Mouse (Mus musculus): Measurements from ENCODE around the gene Prune2. TPM values are rescaled to one million over a fixed set of nuclear protein-coding genes. Genes with fewer than 3 reads are reported as not detected.
"Not testable (repeated sequence)": the region's sequence is repeated elsewhere in the genome, so short reads cannot be mapped to it uniquely, and the experiment has no call there.

The Prune2 gene
- polyA plus RNA-seq, 1 experiment from 2014 or later = 0.73 TPM

DNA sequence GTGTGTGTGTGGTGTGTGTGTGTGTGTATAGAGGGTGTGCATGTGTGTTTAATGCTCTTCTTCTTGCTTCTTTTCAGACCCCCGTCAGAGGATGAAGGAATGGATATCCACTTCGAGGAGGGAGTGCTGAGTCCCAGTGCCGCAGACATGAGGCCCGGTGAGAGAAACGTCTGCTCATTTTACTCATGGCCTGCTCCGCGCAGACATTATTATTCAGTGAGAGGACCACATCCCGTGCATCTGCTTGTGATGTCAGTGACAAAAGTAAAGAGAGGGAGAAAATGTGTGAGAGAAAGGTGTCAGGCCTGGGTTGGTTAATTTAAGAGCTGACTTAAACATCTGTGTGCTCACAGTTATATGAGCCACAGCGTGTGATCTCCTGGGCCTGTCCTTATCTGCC is 212.3 kb downstream of the Prune2 start:
- 69% methylated on average over 9 of the region's 9 CpGs for WGBS
- no peaks in the 10 kb centered on the region for H3K36me3 ChIP-seq (ENCODE audit: insufficient read depth, low read length)
- no peak overlapping the region for H3K9ac ChIP-seq (replicated peaks; ENCODE audit: low read depth)
- no peaks in the 10 kb centered on the region for H3K4me1 ChIP-seq (ENCODE audit: insufficient read depth, low read depth, low read length)
- H3K4me3 ChIP-seq (ENCODE audit: low read depth, low read length) = no peak overlapping the region
- no peak overlapping the region for H3K4me2 ChIP-seq (replicated peaks; ENCODE audit: low read depth, low read length)
- TF ChIP-seq EP300 (IDR thresholded peaks at IDR 0.05) = no peak
- TF ChIP-seq CTCF (IDR thresholded peaks at IDR 0.05) = no peak
- no peak for DNase-seq (ENCODE audit: low spot score)
- H3K27ac ChIP-seq (ENCODE audit: low read length) = no peak overlapping the region
- no peaks in the 10 kb centered on the region for H3K9me3 ChIP-seq (ENCODE audit: low read length)
- H3K27me3 ChIP-seq (replicated peaks; ENCODE audit: insufficient read depth, low read length) = no peaks in the 10 kb centered on the region
- ATAC-seq = no peak

- no peak overlapping the region for H3K4me3 ChIP-seq (ENCODE audit: low read depth, low read length)
- WGBS = 72% methylated on average over 10 of the region's 10 CpGs
- H3K4me2 ChIP-seq (replicated peaks; ENCODE audit: low read depth, low read length) = no peak overlapping the region
- H3K9ac ChIP-seq (replicated peaks; ENCODE audit: low read depth) = no peak overlapping the region
- TF ChIP-seq CTCF (IDR thresholded peaks at IDR 0.05) (no peak), EP300 (IDR thresholded peaks at IDR 0.05) (no peak)
- no peaks in the 10 kb centered on the region for H3K4me1 ChIP-seq (ENCODE audit: insufficient read depth, low read depth, low read length)
- DNase-seq (ENCODE audit: low spot score) (no peak), ATAC-seq (no peak)
- H3K9me3 ChIP-seq (ENCODE audit: low read length) = no peaks in the 10 kb centered on the region
- H3K27me3 ChIP-seq (replicated peaks; ENCODE audit: insufficient read depth, low read length) = no peaks in the 10 kb centered on the region
- H3K36me3 ChIP-seq (ENCODE audit: insufficient read depth, low read length) = no peaks in the 10 kb centered on the region
- no peak overlapping the region for H3K27ac ChIP-seq (ENCODE audit: low read length)
These were observed 213.8 kb downstream of the Prune2 start for GRCm38 (mm10) chr19:17169746-17170145.

DNA sequence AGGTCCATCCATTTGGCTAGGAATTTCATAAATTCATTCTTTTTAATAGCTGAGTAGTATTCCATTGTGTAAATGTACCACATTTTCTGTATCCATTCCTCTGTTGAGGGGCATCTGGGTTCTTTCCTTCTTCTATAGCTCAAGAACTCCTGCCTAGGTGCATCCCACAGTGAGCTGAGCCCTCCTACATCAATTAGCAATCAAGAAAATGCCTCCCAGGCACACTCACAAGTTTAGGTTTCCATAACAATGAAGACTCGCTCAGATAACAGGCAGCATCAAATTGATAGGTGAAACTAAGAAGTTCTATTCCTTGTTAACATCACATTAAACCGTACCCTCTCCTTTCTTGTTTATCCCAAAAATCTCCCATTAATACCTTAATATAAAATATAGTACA is 218.6 kb downstream of the Prune2 start:
- not testable (repeated sequence) for H3K9ac ChIP-seq (replicated peaks; ENCODE audit: low read depth); H3K4me3 ChIP-seq (ENCODE audit: low read depth, low read length); H3K4me1 ChIP-seq (ENCODE audit: insufficient read depth, low read depth, low read length); H3K27me3 ChIP-seq (replicated peaks; ENCODE audit: insufficient read depth, low read length); H3K36me3 ChIP-seq (ENCODE audit: insufficient read depth, low read length); ATAC-seq; H3K27ac ChIP-seq (ENCODE audit: low read length); H3K4me2 ChIP-seq (replicated peaks; ENCODE audit: low read depth, low read length); DNase-seq (ENCODE audit: low spot score); H3K9me3 ChIP-seq (ENCODE audit: low read length)
- whole genome bisulfite sequencing = 87% methylated on average over 2 of the region's 2 CpGs

- DNase-seq (ENCODE audit: low spot score) = no peak
- no peaks in the 10 kb centered on the region for H3K4me1 ChIP-seq (ENCODE audit: insufficient read depth, low read depth, low read length)
- H3K27me3 ChIP-seq (replicated peaks; ENCODE audit: insufficient read depth, low read length) = no peaks in the 10 kb centered on the region
- no peaks in the 10 kb centered on the region for H3K36me3 ChIP-seq (ENCODE audit: insufficient read depth, low read length)
- WGBS = 43% methylated on average over 4 of the region's 4 CpGs
- no peak overlapping the region for H3K4me2 ChIP-seq (replicated peaks; ENCODE audit: low read depth, low read length)
- H3K27ac ChIP-seq (ENCODE audit: low read length) = no peak overlapping the region
- H3K4me3 ChIP-seq (ENCODE audit: low read depth, low read length) = no peak overlapping the region
- H3K9me3 ChIP-seq (ENCODE audit: low read length) = no peaks in the 10 kb centered on the region
- no peak overlapping the region for H3K9ac ChIP-seq (replicated peaks; ENCODE audit: low read depth)
- TF ChIP-seq CTCF (IDR thresholded peaks at IDR 0.05) (no peak), EP300 (IDR thresholded peaks at IDR 0.05) (no peak)
- no peak for ATAC-seq
These were observed 224.6 kb downstream of the Prune2 start for GRCm38 (mm10) chr19:17180506-17180905.

- 73% methylated on average over 5 of the region's 5 CpGs for WGBS
- H3K4me1 ChIP-seq (ENCODE audit: insufficient read depth, low read depth, low read length) = no peaks in the 10 kb centered on the region
- TF ChIP-seq CTCF (IDR thresholded peaks at IDR 0.05) (no peak), EP300 (IDR thresholded peaks at IDR 0.05) (no peak)
These were observed 238.8 kb downstream of the Prune2 start for GRCm38 (mm10) chr19:17194730-17195129.

GRCm38 (mm10) chr19:17199059-17199458 is 243.1 kb downstream of the Prune2 start:
- no peak for ATAC-seq

More at GRCm38 (mm10) chr19:17194730-17195129, 238.8 kb downstream of the Prune2 start:
- no peaks in the 10 kb centered on the region for H3K9me3 ChIP-seq (ENCODE audit: low read length)
- no peak overlapping the region for H3K4me3 ChIP-seq (ENCODE audit: low read depth, low read length)
- DNase-seq (ENCODE audit: low spot score) (no peak), ATAC-seq (no peak)
- H3K27ac ChIP-seq (ENCODE audit: low read length) = no peak overlapping the region
- no peaks in the 10 kb centered on the region for H3K36me3 ChIP-seq (ENCODE audit: insufficient read depth, low read length)
- H3K9ac ChIP-seq (replicated peaks; ENCODE audit: low read depth) = no peak overlapping the region
- no peaks in the 10 kb centered on the region for H3K27me3 ChIP-seq (replicated peaks; ENCODE audit: insufficient read depth, low read length)
- no peak overlapping the region for H3K4me2 ChIP-seq (replicated peaks; ENCODE audit: low read depth, low read length)

DNA sequence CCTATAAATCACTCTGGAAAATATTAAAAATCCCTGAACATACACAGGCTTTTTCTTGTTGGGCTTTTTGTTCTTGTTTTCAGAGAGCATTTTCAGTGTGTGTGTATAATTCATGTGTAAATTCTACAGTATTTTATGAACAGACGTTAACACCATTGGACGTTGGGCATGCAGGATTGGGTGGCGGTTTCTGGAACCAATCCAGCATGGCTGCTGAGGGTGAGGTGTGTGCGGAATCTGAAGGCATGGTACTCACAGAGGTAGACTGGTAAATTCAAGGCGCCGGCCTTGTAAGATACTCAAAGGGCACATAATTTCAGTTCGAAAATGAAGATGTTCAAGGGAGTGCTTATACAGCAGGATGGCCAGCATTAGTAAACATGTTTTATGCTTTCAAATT is 251.2 kb downstream of the Prune2 start:
- TF ChIP-seq CTCF (IDR thresholded peaks at IDR 0.05) = no peak
- no peak for TF ChIP-seq EP300 (IDR thresholded peaks at IDR 0.05)
- no peak overlapping the region for H3K4me3 ChIP-seq (ENCODE audit: low read depth, low read length)
- DNase-seq (ENCODE audit: low spot score) (no peak), ATAC-seq (no peak)
- no peak overlapping the region for H3K4me2 ChIP-seq (replicated peaks; ENCODE audit: low read depth, low read length)
- no peaks in the 10 kb centered on the region for H3K27me3 ChIP-seq (replicated peaks; ENCODE audit: insufficient read depth, low read length)
- no peaks in the 10 kb centered on the region for H3K36me3 ChIP-seq (ENCODE audit: insufficient read depth, low read length)
- no peaks in the 10 kb centered on the region for H3K4me1 ChIP-seq (ENCODE audit: insufficient read depth, low read depth, low read length)
- H3K9ac ChIP-seq (replicated peaks; ENCODE audit: low read depth) = no peak overlapping the region
- no peaks in the 10 kb centered on the region for H3K9me3 ChIP-seq (ENCODE audit: low read length)
- H3K27ac ChIP-seq (ENCODE audit: low read length) = no peak overlapping the region
- 85% methylated on average over 7 of the region's 7 CpGs for WGBS

More at GRCm38 (mm10) chr19:17199059-17199458, 243.1 kb downstream of the Prune2 start:
- Histone ChIP-seq H3K9me3 (ENCODE audit: low read length) (no peaks in the 10 kb centered on the region), H3K4me3 (ENCODE audit: low read depth, low read length) (no peak overlapping the region), H3K27me3 (replicated peaks; ENCODE audit: insufficient read depth, low read length) (no peaks in the 10 kb centered on the region), H3K4me2 (replicated peaks; ENCODE audit: low read depth, low read length) (no peak overlapping the region), H3K4me1 (ENCODE audit: insufficient read depth, low read depth, low read length) (no peaks in the 10 kb centered on the region), H3K27ac (ENCODE audit: low read length) (no peak overlapping the region), H3K9ac (replicated peaks; ENCODE audit: low read depth) (no peak overlapping the region), H3K36me3 (ENCODE audit: insufficient read depth, low read length) (no peaks in the 10 kb centered on the region)
- TF ChIP-seq CTCF (IDR thresholded peaks at IDR 0.05) = no peak
- TF ChIP-seq EP300 (IDR thresholded peaks at IDR 0.05) = no peak
- no peak for DNase-seq (ENCODE audit: low spot score)
- 37% methylated on average over 8 of the region's 8 CpGs for WGBS
